Mouse (Mus musculus) olfactory bulb, adult 2 months (tissue): ENCODE data around the gene Adck2. TPM values are rescaled to one million over a fixed set of nuclear protein-coding genes. Genes with fewer than 3 reads are reported as not detected.

ENCODE experiments used
- H3K27ac ChIP-seq: fragments of 200-500 bp; 2 replicates; pipeline ENCODE4 v1.5.1; 2012; ENCODE audit warnings: low read depth, low read length; ENCODE audit not compliant: insufficient read depth
- H3K4me1 ChIP-seq: fragments of 200-500 bp; 2 replicates; pipeline ENCODE4 v1.6.1; 2012; ENCODE audit warnings: low read length; ENCODE audit not compliant: control insufficient read depth, insufficient read depth
- H3K4me3 ChIP-seq: fragments of 200-500 bp; 2 replicates; pipeline ENCODE4 v1.5.1; 2012; ENCODE audit warnings: mild to moderate bottlenecking, low read depth, low read length, moderate library complexity; ENCODE audit not compliant: insufficient read depth
- CTCF ChIP-seq: fragments of 200-500 bp; IDR thresholded peaks from 2 replicates; pipeline ENCODE4 v1.5.1; 2012; ENCODE audit warnings: low read depth, mild to moderate bottlenecking, low read length, moderate library complexity; ENCODE audit not compliant: insufficient read depth
- POLR2A ChIP-seq: fragments of 200-500 bp; IDR thresholded peaks from 2 replicates; pipeline ENCODE4 v1.6.1; 2012; ENCODE audit warnings: mild to moderate bottlenecking, low read depth, low read length, moderate library complexity; ENCODE audit not compliant: insufficient read depth
- WGBS: fragments of 180-500 bp; shearing (Covaris S2); methylation state at CpG from one replicate; pipeline ENCODE4 v1.1.7; 2018; 5-methylcytosine and 5-hydroxymethylcytosine counted together
- polyA plus RNA-seq: library from polyadenylated mRNA; stranded (reverse); fragments of >200 nt; gene quantifications from 2 replicates; pipeline ENCODE4 v1.2.4, GENCODE M21; 2012; ENCODE audit warnings: low replicate concordance; ENCODE audit not compliant: missing spikeins, insufficient read depth, insufficient read length

Adck2 gene
- polyA plus RNA-seq, 1 experiment: not detected

GRCm38 (mm10) chr6:39555648-39555945 lies 18.1 kb upstream of the Adck2 start:
- Histone ChIP-seq H3K4me1 (peaks cover 29% of the 10 kb centered on the region), H3K27ac (no peak overlapping the region), H3K4me3 (peak overlapping the region; percentile 16)
- WGBS: 52% methylated on average over 2 of the region's 2 CpGs
- no peak for TF ChIP-seq POLR2A
- no peak for TF ChIP-seq CTCF

GRCm38 (mm10) chr6:39556900-39557659 lies 16.6 kb upstream of the Adck2 start:
- Histone ChIP-seq H3K4me1 (peaks cover 27% of the 10 kb centered on the region), H3K4me3 (peak overlapping the region; percentile 85), H3K27ac (peak overlapping the region; percentile 78)
- under 1% methylated on average over 54 of the region's 54 CpGs for WGBS
- TF ChIP-seq CTCF: no peak
- no peak; the same call in none of the 2 replicates for TF ChIP-seq POLR2A

GRCm38 (mm10) chr6:39557723-39558261 lies 15.9 kb upstream of the Adck2 start, which contains the start of gene Dennd2a:
Gene Dennd2a, minus strand, starts transcription at chr6:39557867.
- WGBS: under 1% methylated on average over 49 of the region's 50 CpGs
- TF ChIP-seq POLR2A (peak; percentile 52; the same call in 1 of the 2 replicates), CTCF (no peak)
- H3K4me3 ChIP-seq: peak within 1 kb of the TSS; percentile 85
- peaks cover 24% of the 10 kb centered on the region for H3K4me1 ChIP-seq
- H3K27ac ChIP-seq: peak within 1 kb of the TSS; percentile 78

GRCm38 (mm10) chr6:39559276-39559939 lies 14.3 kb upstream of the Adck2 start:
- Histone ChIP-seq H3K27ac (no peak overlapping the region), H3K4me1 (peaks cover 22% of the 10 kb centered on the region), H3K4me3 (no peak overlapping the region)
- WGBS: 70% methylated on average over 6 of the region's 6 CpGs
- TF ChIP-seq POLR2A (no peak), CTCF (no peak)

- TF ChIP-seq POLR2A (no peak), CTCF (no peak)
- H3K4me1 ChIP-seq: peaks cover 9% of the 10 kb centered on the region
- WGBS: 23% methylated on average over 23 of the region's 23 CpGs
- no peak overlapping the region for H3K27ac ChIP-seq
- no peak overlapping the region for H3K4me3 ChIP-seq
These were observed 11.3 kb upstream of the Adck2 start for GRCm38 (mm10) chr6:39562166-39563015.

GRCm38 (mm10) chr6:39567528-39567927 lies 6.1 kb upstream of the Adck2 start:
- H3K4me3 ChIP-seq: no peak overlapping the region
- TF ChIP-seq CTCF (no peak), POLR2A (no peak)
- WGBS: 5% methylated on average over 5 of the region's 5 CpGs
- H3K27ac ChIP-seq: no peak overlapping the region
- no peaks in the 10 kb centered on the region for H3K4me1 ChIP-seq

- TF ChIP-seq POLR2A: no peak
- no peak for TF ChIP-seq CTCF
- no peak overlapping the region for H3K27ac ChIP-seq
- H3K4me1 ChIP-seq: peaks cover 10% of the 10 kb centered on the region
- no peak overlapping the region for H3K4me3 ChIP-seq
- 67% methylated on average over 3 of the region's 3 CpGs for WGBS
These were observed 3.2 kb upstream of the Adck2 start for GRCm38 (mm10) chr6:39570426-39570825.

- H3K27ac ChIP-seq: peak overlapping the region; percentile 75; the same call in 1 of the 2 replicates
- TF ChIP-seq POLR2A: no peak
- TF ChIP-seq CTCF: no peak
- WGBS: 16% methylated on average over 10 of the region's 10 CpGs
- peak overlapping the region; percentile 59 for H3K4me3 ChIP-seq
- H3K4me1 ChIP-seq: peaks cover 10% of the 10 kb centered on the region
These were observed 839 bp downstream of the Adck2 start for GRCm38 (mm10) chr6:39574555-39574869.

- TF ChIP-seq CTCF: no peak
- no peak for TF ChIP-seq POLR2A
- peak overlapping the region; percentile 59 for H3K4me3 ChIP-seq
- no peak overlapping the region for H3K27ac ChIP-seq
- H3K4me1 ChIP-seq: peaks cover 10% of the 10 kb centered on the region
- 76% methylated on average over 7 of the region's 7 CpGs for WGBS
These were observed 1.3 kb downstream of the Adck2 start for GRCm38 (mm10) chr6:39574951-39575350.
